Comparison of ENCODE assay signal across 15 mouse cellular contexts in genomic region chr6:99166169-99166568, GRCm38 (mm10).
A peak's percentile ranks its signal among the peaks of the same experiment; 100 is the strongest.
DNase-seq lines count a peak whose midpoint lies in the region; ATAC-seq lines count a peak whose summit lies in the region.
"Had no signal": no experiment of that assay in that cellular context is flagged by ENCODE, and none has a peak within 500 bp of the region (broad histone marks: within the 10 kb centered on the region; RNA-seq: fewer than 3 reads in every experiment).

No protein-coding gene starts in this region.

- intact Hi-C loops in heart, postnatal 10 days (cut with DNase I): loop anchor here (5.0 kb wide), 1 partner anchor 36 kb away; no protein-coding TSS in a partner anchor

- no peak overlapping the region for H3K4me3 ChIP-seq in heart, embryonic 10.5 days
- no peak overlapping the region for H3K4me3 ChIP-seq in midbrain, embryonic 15.5 days
- H3K4me3 ChIP-seq: embryonic facial prominence, embryonic 13.5 days; forebrain, embryonic 15.5 days; hindbrain, embryonic 12.5 days had no signal

- no peak overlapping the region for H3K4me2 ChIP-seq in midbrain, embryonic 15.5 days
- H3K4me2 ChIP-seq: embryonic facial prominence, embryonic 13.5 days; forebrain, embryonic 15.5 days; hindbrain, embryonic 12.5 days; liver, embryonic 11.5 days had no signal

- DNase-seq in heart, adult 8-10 months (ENCODE audit: low spot score): peak; percentile 49
- no peak for DNase-seq in heart, embryonic 10.5 days (ENCODE audit: low spot score)
- peak; percentile 74 for DNase-seq in brain, adult 2 months (ENCODE audit: low read depth, low spot score)
- peak; percentile 49 to 64 for DNase-seq in heart, postnatal 10 days
- peak; percentile 14 for DNase-seq in skeletal muscle tissue, adult 2 months (ENCODE audit: low read depth, low spot score)
- no peak for DNase-seq in yolk sac, embryonic 10.5 days (ENCODE audit: low spot score)
- DNase-seq in spleen, postnatal 14 days (ENCODE audit: low spot score in 2 of 2): no peak
- DNase-seq: cerebellum, adult 9-10 months; kidney, adult 9 months had no signal

- H3K9me3 ChIP-seq in heart, embryonic 10.5 days: no peaks in the 10 kb centered on the region
- H3K9me3 ChIP-seq in midbrain, embryonic 15.5 days: no peaks in the 10 kb centered on the region
- H3K9me3 ChIP-seq: embryonic facial prominence, embryonic 13.5 days; forebrain, embryonic 15.5 days; hindbrain, embryonic 12.5 days had no signal

- H3K27me3 ChIP-seq in heart, embryonic 10.5 days (ENCODE audit: insufficient read depth, poor library complexity, severe bottlenecking): no peaks in the 10 kb centered on the region
- no peaks in the 10 kb centered on the region for H3K27me3 ChIP-seq in midbrain, embryonic 15.5 days (replicated peaks)
- H3K27me3 ChIP-seq: forebrain, embryonic 15.5 days; hindbrain, embryonic 12.5 days had no signal

- 86% methylated on average over 4 of the region's 4 CpGs for WGBS in heart, embryonic 10.5 days
- WGBS in midbrain, embryonic 15.5 days: 93% methylated on average over 4 of the region's 4 CpGs

- peaks cover 17% of the 10 kb centered on the region for H3K4me1 ChIP-seq in heart, embryonic 10.5 days
- H3K4me1 ChIP-seq in midbrain, embryonic 15.5 days: no peaks in the 10 kb centered on the region
- H3K4me1 ChIP-seq: embryonic facial prominence, embryonic 13.5 days; forebrain, embryonic 15.5 days had no signal

- H3K27ac ChIP-seq in heart, embryonic 10.5 days: no peak overlapping the region
- H3K27ac ChIP-seq in midbrain, embryonic 15.5 days: no peak overlapping the region
- H3K27ac ChIP-seq: embryonic facial prominence, embryonic 13.5 days; forebrain, embryonic 15.5 days; hindbrain, embryonic 12.5 days; macrophage had no signal

- no peak overlapping the region for H3K9ac ChIP-seq in midbrain, embryonic 15.5 days
- H3K9ac ChIP-seq: embryonic facial prominence, embryonic 13.5 days; forebrain, embryonic 15.5 days; hindbrain, embryonic 12.5 days had no signal

- H3K36me3 ChIP-seq in heart, embryonic 10.5 days: no peaks in the 10 kb centered on the region; the same call in 1 of the 2 replicates
- no peaks in the 10 kb centered on the region for H3K36me3 ChIP-seq in midbrain, embryonic 15.5 days (replicated peaks)
- H3K36me3 ChIP-seq: embryonic facial prominence, embryonic 13.5 days; forebrain, embryonic 15.5 days; hindbrain, embryonic 12.5 days had no signal

- ATAC-seq in midbrain, embryonic 15.5 days (replicated peaks): no peak
- ATAC-seq: forebrain, embryonic 15.5 days had no signal

Comparison
In these comparisons a context has a peak if more than half of its experiments do, and no peak if none do; other contexts are left out.
1. DNase-seq: peak in heart, adult 8-10 months (single experiment), brain, adult 2 months (single experiment), heart, postnatal 10 days (2 of 2) and skeletal muscle tissue, adult 2 months (single experiment); none in heart, embryonic 10.5 days (single experiment), yolk sac, embryonic 10.5 days (single experiment) and spleen, postnatal 14 days (0 of 2).